Mouse (Mus musculus) bone marrow macrophage, adult 2 months (primary cell): Measurements from ENCODE around the gene Ap5s1.

Experiments used
- CTCF ChIP-seq: IDR thresholded peaks from 2 replicates; pipeline ENCODE4 v1.5.1; 2012; ENCODE audit warnings: low read depth, mild to moderate bottlenecking, low read length, moderate library complexity
- POLR2A ChIP-seq: IDR thresholded peaks from 2 replicates; pipeline ENCODE4 v1.6.1; 2012; ENCODE audit warnings: mild to moderate bottlenecking, low read depth, low read length, borderline replicate concordance

DNA sequence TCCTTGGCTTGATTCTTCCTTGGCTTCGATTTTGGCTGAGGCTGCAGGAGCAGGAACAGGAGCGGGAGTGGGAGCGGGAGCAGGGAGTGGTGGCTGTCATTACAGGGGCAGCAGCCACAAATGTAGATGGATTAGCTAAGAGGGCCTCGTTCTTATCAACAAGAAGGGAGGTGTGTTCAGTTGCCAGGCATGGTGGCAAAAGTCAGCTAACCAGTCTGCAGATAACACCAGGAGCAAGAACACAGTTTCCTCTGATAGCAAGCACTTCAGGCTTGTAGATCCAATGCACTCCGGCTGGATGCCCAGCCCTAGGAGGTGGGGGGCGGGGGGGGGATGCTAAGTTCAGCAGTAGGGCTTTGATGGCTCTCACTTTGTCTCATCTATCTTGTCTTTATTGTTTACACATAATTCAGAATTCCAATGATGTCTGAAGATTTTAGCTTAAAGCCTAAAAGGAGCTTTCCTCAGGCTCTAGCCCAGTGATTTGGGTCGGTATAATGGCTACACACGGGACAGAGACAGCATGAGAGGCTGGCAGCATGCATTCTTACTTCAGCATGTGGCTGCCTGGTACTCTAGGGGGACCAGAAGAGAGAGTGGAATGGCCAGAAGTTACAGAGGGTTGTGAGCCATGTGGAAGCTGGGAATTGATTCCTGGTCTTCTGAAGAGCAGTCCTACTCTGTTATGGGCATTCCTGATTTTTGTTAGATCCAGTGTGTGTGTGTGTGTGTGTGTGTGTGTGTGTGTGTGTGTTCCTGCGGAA, 53.8 kb downstream of the Ap5s1 start:
- no peak for TF ChIP-seq CTCF
- no peak for TF ChIP-seq POLR2A
